Mouse (Mus musculus): ENCODE results near the gene Gm13889.

Gm13889 gene

DNA sequence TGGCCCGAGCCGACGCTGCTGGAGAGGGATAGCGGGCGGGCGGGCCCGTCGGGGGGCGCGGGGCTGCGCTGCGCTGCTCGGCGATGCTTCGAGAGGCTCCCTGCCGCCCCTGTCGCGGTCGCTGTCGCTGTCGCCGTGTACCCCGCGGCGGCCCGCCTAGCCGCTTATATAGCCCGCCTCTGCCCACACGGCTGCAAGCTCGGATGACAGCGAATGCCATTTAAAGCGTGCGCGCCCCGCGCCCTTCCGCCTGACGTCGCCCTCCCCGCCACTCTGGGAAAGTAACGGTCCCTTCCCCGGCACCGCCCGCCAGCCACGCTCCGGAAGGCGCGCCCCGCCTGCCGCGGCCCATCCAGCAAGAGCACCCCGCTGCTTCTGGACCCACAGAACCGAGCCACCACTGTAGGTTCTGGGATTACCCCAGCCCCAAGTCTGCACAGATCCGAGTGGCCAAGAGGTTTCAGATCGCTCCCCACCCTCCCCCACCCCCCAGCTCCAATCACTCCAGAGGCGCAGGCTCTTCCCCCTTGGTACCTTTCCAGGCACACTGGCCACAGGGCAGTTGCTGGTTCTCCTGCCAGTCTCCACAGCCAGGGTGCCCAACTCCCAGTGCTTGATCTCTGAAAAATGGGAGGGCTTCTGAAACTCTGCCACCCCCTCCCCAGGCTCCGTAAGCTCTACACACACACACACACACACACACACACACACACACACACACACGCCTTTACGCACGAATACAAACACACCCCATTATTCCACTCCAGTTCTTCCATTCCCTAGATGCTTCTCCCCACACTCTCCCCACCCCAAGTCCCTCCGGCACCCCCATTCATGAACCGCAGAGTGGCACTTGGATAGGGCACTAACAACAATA lies at the start of gene Gm13889:
TSS of gene Gm13889 (minus strand) at position 294 of the 877 bp plus-strand sequence.
- peak; percentile 54 for DNase-seq

GRCm38 (mm10) chr2:94002331-94002730 lies 45.3 kb upstream of the Gm13889 start:
- DNase-seq, result peak; percentile 78

DNA sequence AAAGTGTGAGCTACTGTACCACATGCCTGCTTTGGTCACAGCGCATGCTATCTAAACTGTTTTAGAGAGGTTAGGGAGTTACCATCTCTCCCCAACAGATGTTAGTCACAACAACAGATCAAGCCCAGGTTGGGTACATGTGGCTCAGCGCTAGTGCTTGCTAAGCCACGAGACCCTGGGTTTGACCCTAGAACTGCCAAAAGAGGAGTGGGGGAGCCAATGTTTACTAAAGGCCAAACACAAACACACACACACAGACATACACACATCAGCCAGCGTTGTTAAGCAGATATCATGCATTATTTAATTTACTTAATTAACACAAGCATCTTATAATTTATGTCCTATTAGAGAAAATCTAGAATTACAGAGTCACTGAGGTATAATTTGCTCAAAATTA lies 44.9 kb upstream of the Gm13889 start:
- no peak for DNase-seq

- DNase-seq, result no peak
Observed at GRCm38 (mm10) chr2:94001411-94001810, 44.4 kb upstream of the Gm13889 start.

DNA sequence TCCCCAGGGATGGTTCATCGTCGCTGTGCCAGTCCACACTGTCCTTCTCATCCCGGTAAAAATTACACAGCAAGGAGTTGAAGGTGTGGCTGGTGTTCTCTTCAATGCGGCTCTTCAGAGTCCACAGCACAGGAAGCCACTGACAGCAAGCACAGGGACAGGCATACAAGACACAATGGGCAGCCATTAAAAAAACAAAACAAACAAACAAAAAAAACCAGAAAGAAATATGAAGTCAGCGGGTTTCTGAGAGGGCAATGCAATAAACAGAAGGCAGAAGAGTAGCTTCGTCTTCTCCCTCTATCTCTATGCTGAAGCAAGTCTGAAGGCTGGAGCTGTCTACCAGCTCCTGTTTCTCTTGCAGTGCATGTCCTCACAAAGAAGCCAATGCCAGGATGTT lies 39.3 kb upstream of the Gm13889 start, which contains the start of gene Gm27027:
TSS of gene Gm27027 (minus strand) at position 101 of the 400 bp plus-strand sequence.
- no peak for DNase-seq

DNA sequence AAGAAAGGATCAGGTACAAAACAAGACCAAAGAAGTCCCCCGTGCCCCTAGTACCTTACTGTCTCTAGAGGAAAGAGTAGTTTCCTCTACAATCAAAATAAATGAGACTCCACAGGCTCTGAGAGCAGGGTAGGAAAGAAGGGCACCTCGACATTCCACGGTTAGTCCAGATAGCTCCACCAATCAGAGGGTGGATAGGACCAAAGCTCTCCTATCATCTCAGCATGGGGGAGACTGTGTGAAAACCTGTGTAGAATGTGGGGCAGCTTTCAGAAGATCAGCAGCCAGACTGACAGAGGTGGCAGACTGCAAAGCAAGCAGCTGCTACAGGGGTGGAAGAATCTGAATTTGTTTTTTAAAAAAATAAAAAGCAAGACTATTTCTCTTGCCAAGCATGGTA lies 35.8 kb upstream of the Gm13889 start:
- no peak for DNase-seq

GRCm38 (mm10) chr2:93992259-93992658 lies 35.3 kb upstream of the Gm13889 start:
- DNase-seq, result no peak

DNA sequence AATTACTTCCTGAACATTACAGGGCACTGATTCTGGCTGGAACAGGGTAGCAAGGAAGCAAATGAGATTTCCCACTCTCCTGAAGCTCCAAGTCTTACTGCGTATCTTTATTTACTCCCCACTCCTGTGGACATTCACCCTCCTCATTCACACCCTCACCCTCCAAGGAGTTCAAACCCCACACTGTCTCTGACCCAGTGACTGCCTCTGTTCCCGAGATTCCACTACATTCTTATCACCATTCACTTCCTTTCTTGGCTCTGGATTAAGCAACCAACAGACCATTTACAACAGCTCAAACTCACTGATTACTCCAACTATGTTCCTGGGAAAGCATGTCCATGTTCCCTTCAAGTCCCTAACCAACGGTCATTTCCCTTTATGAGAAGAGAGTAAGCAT lies 34.3 kb upstream of the Gm13889 start:
- DNase-seq, result no peak

- no peak for DNase-seq
Observed at GRCm38 (mm10) chr2:93988440-93988839, 31.4 kb upstream of the Gm13889 start.

GRCm38 (mm10) chr2:93982457-93983235 lies 25.6 kb upstream of the Gm13889 start:
- DNase-seq, result no peak

- DNase-seq, result no peak
Observed at GRCm38 (mm10) chr2:93979249-93980120, 22.5 kb upstream of the Gm13889 start.

DNA sequence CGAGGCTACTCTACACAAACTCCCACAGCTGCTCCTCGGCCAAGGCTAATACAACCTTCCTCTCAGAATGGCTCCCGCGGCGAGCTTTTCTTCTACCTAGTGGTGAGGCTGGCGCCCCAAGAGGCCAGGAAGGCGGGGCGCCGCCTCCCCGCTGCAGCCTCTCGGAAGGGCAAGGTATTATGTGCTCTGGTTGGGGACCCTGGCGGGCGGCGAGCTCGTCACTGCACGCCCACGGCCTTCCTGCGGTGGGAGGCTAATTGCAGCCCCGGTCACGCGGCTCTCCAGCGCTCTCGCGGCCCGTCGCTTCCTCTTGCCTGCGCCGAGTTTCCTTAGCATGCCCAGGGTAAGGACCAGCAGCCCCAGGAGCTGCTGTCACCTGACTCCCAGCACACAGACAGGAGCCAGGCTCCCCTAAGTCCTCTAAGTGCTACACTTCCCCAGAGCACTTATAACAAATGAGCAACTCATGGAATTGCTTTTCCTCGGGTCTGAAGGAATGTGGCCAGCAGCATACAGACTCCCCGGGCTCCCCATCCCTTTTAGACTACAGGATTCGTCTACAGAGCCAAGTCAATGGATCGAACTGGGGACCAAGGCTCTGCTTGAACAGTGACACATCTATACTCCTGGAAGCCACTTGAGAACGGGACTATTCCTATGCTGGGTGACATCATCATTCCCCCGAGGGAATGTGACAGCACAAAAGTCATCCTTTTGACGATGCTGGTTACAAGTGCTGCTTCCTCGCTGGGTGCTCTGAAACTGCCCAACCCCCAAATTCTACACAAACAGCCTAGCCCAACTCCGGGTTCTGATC lies 19.6 kb upstream of the Gm13889 start:
- peak; percentile 54 for DNase-seq

DNA sequence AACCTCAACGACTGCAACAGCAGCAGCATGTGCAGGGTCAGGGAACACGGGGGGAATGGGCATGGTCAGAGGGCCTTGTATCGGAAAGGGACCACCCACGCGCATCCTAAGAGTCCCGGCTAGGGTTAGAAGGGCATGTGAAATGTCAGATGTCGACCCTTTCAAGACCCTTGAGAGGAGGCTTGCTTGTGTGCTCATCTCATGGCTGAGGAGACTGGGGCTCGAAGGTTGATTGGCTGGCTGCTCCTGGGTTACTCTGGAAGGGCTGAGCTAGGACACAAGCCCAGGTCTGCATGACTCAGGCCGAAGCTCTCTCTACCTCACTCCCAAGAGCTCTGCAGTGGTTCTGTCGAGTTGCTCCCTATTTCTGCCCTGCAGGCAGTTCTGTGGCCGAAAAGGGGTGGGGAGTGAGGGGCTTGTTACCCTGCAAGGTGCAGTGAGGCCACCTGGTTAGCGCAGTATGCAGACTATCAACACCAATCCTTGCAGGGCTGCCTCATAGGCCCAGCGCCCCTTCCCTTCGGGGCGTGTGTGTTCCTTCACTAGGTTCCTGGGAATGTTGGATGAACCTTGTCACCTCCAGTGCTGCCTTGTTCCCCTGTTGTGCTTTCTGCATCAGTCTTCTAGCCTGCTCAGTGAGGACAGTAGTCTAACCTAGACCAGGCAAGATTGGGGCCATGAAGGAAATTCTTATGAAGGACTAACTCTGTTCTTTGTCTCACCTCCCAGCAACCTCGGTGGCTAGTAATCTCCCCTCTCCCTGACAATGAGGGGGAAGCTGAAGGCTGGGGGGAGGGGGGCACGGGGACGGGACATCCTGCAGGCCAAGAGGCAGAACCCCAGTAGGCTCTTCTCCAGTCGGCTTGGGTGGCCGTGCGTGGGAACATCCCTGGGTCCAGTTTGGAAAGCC lies 18.8 kb upstream of the Gm13889 start:
- no peak for DNase-seq

GRCm38 (mm10) chr2:93975041-93975440 lies 18.0 kb upstream of the Gm13889 start:
- no peak for DNase-seq

DNA sequence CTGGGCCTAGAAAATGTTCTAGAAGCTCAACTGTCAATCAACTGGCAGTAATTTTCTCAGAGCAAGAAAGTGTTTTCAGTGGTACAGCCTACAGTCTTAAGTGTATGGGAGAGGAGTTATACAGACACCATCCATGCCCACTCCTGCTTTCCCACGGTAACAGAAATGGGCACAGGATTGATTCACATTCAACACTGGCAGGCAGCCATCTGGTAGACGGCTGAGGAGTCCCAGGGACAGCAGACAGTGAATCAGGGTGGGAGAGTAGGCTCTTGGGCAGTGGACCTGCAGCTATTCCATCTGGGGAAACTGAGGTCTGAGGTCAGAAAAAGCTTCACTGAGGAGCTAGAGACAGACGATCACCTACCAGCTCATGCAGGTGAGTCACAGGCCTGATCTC lies 14.6 kb upstream of the Gm13889 start:
- no peak for DNase-seq

- DNase-seq, result no peak
Observed at GRCm38 (mm10) chr2:93964494-93965160, 7.6 kb upstream of the Gm13889 start.

GRCm38 (mm10) chr2:93963802-93964201 lies 6.8 kb upstream of the Gm13889 start:
- DNase-seq, result no peak

DNA sequence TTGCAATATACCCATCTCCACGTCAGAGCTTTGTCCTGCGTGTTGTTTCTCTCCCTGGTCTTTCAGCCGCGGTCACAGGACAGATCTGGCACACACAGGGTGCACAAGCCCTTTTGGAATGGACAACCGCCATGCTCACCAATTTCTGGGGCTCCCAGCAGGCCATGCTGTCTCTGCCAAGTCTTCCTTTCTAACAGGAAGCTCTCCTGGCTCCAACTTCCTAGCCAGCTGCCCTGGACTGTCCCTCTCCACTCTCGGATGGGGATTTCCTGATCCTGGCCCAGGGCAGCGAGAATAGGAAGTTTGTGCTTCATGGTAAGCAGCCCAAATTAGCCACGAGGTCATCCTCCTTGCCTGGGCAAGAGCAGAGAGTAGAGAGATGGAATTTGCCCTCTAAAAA lies 4.7 kb upstream of the Gm13889 start:
- DNase-seq, result no peak

DNA sequence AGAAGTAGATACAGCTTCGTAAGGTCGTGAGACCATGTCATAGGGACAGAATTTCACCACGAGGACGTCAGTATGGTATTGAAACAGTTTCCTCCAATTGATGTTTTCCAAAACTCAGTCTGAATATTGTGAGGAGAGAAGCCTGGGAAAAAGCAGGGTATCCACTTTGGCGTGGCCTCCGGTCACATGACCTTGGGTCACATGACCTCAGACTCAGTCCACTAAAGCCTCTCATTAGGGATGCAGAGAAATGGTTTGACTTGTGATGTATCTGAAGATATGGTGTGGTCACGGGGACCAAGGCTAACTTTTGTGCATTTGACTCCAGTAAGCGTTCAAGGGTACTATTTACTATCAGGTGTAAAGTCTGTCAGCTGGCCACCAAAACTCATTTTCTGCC lies 2.3 kb upstream of the Gm13889 start:
- no peak for DNase-seq

DNA sequence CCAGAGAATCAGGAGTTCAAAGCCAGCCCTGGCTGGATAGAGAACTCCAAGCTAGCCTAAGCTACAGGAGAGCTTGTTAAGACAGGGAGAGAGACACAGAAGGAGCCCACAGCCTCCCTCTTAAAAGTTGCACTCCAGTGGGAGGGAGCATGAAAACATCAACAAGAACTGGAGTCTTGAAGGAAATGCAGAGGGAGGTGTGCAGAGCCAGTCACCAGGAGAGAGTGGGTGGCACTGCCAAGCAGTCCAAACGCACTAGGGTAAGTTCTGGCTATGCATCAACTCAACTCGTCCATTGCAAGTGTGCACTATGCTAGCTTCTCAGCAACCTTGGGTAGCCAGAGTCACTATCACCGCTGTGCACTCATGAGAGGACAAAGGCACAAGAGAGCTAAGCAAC lies 1.2 kb upstream of the Gm13889 start:
- no peak for DNase-seq
